Mouse (Mus musculus) layer of hippocampus, adult 9-10 months (tissue): ENCODE results near the gene Krt78.

Experiments
- DNase-seq: peaks from one replicate; pipeline ENCODE4 v3.0.0; 2022; ENCODE audit warnings: low spot score

The Krt78 gene

DNA sequence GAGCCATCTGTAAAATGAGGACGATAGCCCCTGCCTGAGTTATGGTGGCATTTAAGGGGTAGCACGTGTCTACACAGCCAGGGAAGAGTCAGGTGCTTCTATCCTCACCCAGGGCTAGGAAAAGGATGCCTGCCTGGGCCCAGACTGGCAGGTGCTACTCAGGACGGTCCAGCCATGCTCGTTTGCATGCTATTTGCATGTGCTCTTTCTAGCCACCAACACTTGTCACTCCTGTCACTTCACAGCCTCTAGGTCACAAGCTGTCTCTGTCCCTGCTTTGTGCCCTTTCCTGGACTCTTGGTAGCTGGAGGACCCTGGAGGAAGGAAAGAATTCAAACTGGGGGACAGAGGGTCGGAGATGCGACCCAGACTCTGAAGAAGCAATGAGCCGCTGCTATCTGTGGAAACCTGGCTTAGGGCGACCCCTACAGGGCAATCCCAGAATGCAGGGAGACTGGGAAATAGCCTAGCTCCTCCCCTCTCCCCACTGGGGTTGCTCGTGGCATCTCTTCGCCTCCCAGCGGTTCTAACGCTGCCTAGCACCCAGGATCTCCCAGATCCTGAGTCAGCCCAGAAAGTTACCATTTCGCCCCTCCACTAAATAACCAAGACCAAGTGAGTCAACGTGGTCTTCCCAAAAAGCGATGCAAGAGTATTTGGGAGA, 19.5 kb upstream of the Krt78 start:
- peak; percentile 99 for DNase-seq

DNA sequence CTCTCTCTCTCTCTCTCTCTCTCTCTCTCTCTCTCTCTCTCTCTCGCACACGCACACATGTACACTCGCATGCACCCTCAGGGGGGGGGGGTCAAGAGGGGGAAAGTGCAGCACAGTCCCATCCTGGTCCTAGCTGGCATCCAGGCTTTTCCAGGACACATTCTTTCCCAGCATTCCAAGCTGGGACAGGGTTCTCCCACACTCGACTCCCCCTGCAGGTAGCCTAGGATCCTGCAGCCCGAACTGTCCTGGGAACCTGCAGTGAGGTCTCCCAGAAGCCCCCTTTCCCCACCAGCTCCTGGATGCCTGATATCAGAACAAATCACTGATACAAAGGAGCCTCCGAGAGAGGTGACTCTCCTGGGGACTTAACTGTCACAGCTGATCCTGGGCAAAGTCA, 16.4 kb upstream of the Krt78 start:
- DNase-seq, result no peak

DNA sequence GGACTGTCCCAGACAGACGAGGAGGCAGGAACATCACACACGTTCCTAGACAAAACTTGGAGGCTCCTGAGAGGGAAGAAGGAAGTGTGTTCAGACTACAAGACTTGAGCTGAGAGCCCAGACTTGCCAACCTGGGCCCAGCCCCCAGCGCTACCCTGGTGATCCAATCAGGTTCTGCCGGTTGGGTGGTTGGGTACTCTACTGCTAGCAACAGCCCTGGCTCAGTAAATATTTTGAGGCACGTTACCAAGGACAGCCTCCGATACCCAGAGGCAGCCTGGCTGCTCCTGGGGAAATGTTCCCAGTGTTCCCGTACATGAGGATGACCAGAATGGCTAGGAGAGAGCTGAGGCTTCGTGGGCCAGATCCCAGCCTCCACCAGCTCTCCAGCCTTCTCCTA, 12.7 kb upstream of the Krt78 start:
- no peak for DNase-seq

DNA sequence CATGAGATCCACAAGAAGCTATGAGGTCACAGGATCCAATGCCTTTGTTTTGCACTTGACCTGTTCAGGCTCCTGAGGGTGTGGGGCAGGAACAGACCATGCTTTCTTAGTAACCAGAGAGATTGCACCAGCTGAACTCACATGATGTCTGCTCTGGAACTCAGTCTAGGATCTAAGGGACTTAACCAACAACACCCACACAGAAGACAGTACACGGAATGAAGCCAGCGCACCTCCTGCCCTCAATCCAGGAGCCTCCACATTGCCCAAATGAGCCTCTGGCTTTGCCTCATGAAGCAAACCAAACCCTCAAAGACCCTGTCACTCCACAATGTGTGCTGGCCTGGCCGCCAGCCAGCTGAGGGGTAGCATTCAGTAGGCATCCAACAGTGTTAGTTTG, 4.8 kb upstream of the Krt78 start:
- no peak for DNase-seq

DNA sequence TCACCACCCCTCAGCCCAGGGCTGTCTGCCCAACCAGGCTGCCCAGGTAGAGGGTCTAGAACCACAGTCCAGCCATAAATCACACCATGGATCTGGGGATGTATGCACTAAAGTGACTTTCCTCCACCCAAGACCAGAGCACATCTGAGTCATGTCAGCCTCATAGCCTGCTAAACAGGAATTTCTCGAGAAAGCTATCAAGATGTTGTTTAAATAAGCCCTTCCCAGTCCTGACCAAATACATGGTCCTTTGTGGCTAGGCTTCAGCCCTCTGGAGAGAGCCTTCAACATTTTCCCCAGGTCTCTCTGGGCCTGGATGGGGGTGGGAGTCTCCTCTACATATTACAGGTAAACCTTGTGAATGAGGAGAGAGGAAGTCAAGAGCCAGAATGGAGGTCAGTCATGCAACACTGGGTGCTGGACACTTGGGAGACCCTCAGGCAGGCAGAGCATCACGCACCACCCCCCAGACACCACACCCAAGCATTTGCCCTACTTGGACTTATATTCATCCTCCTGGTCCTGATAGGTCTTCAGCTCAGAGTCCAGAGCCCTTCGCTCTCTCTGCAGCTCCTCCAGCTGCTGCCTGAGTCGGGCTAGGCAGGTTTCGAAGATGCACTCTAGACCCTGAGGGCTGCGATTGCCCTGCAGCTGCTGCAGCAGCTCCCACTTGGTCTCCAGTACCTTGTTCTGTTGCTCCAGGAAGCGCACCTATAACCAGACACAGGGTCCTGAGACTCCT, 1.2 kb downstream of the Krt78 start:
- DNase-seq, result no peak

DNA sequence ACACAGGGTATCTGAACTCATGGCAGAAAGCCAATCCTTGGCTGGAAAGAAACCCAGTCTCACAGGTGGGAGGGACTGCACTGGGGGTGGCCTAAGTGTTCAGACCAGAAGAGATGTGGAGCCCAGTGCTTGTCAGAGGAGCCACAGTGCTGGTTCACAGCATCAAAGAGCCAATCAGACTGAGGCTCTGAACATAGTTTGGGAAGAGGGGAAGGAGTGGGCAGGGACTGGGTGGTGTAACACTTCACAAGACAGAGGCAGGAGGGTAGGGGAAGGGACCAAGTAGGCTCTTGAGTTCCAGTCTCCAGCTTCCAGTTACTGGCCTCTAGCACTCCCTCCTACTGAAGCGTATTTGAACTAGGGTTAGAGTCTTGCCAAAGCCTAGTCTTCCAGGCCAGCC, 8.7 kb downstream of the Krt78 start:
- DNase-seq, result no peak

DNA sequence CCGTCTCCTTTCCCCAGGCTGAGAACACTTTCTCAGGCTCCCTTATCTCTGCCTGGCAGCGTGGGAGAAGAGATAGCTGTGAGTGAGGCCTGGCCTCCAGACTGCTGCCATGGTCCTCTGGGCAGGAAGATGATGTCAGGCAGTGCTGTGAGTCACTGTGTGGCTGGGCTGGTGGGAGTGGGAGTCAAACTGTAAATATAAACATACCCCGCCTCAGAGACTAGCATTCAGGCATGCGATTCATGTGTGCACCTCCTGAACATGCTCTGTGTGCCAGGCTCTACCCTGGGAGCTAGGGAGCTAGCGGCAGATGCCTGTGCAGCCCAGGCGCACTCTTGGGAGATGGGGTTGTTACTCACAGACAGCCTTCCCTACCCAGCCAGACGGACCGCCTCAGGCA, 12.1 kb downstream of the Krt78 start:
- DNase-seq, result no peak

DNA sequence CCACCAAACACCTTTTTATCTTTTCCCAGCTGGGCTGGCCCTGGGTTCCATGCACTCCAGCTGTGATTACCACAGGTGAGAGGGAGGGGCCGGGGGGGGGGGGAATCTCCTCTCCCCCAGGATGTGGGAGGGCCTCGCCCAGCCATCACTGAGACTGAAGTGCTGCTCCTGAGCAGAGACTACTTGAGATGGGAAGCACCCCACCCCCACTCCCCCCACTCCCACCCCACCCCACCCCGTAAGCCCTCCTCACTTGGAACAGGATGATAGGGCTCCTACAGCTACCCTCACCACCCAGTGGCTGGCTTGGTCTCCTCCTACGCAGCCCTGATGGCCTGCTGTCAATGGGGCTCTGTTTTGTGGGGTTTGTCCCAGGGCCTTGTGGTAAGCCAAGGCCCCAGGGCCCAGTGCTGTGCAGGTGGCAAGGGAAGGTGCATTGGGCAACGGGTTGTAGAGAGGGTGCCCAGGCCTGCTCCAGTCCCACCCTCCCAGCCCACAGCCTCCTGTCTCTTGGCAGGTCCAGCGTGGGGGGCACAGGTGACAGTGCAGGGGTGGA, 13.7 kb downstream of the Krt78 start, which contains the start of gene Krt79:
Gene Krt79, minus strand, starts transcription at position 51 of the 556 bp plus-strand sequence.
- DNase-seq, result no peak

DNA sequence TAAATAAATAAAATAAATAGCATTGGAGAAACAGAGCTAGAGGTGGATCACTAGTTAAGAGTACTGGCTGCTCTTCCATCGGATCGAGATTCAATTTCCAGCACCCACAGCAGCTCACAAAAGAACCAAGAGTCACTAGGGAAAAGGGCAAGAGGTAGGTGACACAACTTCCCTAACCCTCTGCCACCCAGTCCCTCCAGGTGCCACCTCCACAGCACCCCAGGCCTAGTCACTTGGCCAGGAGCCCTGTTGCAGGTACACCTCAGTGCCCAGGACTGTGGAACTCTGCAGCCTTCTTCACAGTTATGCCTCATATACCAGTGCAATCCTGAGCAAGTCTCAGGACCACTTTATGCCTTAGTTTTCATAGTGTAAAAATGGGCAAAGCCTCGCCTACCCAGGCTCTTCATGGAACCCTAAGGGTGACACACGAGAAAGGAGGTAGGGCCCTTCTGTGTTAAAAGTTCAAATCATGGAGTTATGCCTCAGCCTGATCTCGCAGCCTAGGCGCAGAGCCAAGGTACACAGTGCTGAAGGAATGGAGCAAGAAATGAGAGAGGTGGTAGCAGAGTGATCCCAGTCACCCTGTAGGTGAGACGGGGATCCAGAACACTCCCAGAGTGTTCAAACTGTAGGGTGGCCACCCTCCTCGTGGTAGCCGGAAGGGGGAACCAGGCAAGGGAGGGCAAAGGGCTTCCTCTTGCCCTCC, 15.3 kb downstream of the Krt78 start:
- no peak for DNase-seq

DNA sequence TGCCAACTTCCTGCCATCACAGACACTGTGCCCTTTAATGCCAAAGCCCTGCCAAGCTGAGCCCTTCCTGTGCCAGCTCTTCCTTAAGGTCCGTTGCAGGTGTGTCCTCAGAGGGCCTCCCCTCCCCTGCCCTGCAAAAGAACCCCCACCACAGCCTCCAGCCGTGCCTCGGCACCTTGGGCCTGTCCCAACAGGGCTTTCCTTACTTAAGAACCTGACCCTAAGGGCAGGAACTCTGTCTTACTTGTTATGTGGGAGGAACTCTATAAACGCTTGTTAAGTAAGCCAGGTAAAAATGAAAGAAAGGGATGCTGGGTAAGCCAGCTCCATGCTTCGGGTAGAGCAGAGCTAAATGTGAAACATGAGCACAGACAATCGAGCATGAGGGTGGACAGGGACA, 21.1 kb downstream of the Krt78 start:
- DNase-seq, result no peak

DNA sequence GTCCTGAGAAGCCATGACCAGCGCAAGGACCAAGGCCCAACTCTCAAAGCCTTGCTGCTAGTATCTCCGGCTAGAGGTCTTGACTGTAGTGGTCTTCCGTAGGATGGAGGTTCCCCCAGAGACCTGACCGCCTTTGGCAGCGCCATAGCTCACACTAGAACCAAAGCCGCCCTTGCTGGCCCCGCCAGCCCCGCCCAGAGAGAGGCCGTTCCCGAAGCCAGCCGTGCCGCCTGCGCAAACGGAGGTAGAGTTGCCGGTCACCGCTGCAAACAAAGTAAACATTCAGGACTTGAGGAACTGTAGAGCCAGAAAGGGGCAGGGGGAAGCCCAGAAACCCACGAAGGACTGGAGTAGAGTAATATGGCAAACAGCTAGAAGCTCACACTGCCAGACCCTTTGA, 24.4 kb downstream of the Krt78 start:
- no peak for DNase-seq

DNA sequence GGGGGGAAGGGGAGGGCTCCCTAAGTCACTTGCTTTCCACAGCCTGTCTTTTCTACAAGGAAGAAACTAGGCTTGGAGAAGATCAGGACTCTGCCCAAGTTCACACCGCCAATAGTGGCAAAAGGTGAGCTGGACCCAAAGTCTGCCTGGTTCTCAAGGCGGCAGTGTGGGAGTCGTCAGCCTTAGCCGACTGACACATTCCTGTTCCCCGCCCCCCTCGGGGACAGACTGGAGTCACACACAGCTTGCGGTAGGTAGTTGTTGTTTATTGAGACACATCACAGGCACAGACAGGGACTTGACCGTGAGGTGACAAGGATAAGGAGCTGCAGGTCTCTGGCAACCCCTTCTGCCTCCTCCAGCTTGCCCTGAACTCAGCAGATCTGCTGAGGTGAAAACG, 25.0 kb downstream of the Krt78 start:
- DNase-seq, result no peak

DNA sequence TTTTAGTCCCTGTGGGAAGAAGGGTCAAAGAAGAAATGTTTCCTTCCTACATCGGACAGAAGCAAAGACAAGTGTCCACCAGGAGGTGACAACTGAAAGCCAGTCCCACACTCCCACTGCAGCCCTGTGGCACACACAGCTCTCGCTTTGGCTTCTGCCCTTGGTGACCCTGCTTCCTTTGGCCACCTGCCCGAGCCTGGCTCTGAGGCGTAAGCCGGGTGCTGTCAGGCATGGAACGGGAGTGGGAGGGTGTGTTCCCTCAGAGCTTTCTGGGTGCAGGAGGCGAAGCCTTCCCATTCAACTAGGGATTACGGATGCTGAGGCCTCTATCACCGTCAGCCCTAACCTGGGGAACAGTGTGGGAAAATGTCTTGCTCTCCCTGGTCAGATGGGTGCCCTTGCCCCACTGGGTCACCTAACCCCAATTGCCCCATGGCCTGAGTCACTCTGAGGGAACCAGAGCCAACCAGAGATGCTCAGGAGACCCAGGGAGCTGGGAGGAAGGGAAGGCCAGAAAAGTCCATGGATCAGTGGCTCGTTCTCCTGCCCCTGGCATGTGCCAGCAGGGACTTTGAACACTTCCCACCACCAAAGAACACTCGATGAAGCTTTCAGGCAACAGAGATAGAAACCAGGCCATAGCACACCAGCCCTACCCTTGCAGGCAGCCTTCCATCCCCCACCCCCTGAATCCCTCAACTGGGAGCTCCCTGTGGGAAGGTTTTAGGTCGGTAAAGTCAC, 26.6 kb downstream of the Krt78 start:
- DNase-seq, result no peak

DNA sequence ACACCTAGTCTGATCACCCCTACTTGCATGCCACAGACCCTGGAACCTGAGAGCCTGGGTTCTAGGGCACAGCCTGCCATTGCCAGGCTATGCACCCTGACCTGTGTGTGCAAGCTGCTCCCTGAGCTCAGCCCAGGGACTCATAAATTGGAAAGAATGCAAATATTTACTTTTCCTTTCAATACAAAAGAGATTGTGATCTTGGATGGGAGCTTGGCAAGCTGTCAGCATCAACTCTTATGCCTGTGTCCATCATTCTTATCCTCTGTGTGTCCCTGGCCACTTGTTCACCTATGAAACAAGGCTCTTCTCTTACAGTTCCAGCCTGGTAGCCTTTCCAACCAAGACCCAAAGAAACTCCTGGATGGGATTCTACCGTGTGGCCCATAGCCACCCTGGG, 29.0 kb downstream of the Krt78 start:
- DNase-seq, result no peak

DNA sequence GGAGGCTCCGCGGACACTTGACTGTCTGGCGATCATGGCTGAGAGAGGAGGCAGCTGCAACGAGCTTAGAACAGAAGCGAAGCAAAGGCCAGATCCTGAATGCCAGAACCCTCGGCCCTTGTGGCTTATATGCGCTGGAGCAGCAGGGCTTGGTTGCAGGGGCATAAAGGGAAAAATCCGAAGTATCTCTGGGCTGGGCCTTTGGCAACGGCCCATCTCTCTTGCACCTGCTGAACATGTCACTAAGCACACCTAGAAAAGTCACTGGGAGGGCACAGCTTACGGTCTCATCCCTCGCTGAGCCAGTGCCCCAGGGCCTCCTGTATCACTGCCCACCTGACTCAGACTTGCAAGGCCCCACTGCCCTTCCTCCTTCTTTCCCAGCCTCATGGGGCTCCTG, 29.5 kb downstream of the Krt78 start, which contains the start of gene Krt4:
Gene Krt4, minus strand, starts transcription at position 101 of the 400 bp plus-strand sequence.
- no peak for DNase-seq

DNA sequence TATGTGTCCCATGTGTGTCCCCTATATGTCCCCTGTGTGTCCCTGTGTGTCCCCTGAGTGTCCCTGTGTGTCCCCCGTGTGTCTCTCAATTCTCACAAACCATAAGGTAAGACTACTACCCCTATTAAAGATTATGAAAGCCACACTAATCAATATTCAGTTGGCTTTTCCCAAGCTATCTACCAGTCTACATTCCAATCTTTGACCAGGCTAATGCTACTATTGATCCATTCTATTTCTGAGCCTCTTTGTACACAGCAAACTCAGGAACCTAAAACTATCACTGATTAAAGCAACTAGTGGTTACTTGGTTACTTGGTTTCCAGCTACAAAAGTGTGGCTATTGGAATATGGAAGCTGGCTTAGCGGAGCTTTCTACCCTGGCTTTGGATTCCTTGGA, 31.8 kb downstream of the Krt78 start:
- no peak for DNase-seq

DNA sequence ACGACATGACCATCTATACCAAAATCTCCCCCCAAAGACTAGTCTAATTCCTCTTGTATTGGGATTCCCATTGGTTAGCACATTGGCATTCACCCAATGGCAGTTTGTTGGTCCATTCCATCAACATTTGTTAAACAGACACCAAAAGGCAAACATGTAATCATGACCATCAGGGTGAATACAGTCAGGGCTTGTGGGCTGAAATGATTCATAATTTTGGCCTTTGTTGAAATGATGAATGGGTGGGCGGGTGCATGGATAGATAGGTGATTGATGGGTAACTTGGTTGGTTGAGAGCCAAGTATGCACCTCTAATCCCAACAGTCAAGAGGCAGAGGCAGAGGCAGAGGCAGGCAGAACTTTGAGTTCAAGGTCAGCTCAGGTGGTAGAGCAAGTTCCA, 38.0 kb downstream of the Krt78 start:
- no peak for DNase-seq

DNA sequence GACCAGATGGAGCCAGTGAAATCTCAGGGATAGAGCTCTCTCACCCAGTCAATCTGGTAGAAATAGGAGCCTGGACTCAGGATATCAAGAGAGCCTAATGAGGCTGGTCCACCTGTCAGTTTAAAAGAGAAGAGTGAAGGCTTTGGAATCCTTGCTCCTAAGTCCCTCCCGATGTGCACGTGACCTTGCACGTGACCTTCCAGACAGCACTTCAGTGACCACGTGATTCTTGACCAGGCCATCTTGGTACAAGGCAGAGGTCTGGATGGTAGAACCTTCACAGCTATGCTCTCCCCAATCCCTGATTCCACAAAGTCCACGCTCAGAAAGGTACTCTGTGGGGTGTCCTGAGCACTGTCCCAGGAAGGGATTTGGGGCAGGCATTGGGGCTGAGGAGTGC, 49.2 kb downstream of the Krt78 start:
- DNase-seq, result no peak

DNA sequence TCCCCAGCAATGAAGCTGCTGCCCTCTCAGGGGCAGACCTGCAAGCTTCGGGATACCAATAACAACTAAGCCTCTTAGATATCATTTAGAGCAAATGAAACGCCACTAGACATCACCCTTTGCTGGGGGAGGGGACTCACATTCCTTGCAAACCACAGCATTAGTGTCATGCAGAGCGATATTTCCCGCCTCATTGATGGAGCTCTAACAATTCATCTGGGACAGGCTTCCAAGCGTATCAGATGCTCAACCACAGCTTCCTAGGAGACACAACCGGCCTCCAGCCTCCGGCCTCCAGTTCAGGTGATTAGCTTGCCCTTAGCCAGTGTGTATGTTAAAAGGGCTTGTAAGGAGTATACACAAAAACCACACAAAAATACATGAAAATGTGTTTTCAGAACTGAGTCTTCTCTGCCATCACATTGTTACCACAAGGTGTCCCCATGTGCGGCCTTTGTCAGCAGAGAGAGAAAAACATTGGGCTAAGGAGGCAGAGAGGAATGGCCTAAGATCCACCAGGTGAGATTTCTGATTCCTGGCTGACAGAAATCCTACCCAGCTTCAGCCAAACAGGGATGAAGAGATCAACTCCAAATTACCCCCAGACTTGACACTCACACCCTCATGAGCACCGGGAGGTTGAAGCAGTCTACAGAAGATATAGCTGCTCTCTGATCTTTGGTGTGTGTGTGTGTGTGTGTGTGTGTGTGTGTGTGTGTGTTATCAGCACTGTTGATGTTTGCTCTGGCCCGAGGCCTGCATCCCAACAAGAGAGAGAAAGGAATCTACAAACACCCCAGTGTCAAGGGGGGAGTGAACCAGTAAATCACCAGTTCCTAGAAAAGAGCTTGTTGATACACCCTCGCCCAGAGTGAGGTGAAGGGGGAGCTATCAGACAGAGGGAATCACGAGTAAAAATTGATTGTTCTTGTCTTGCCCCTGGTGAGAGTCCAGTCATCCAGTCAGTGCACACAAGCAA, 51.6 kb downstream of the Krt78 start:
- DNase-seq, result no peak
